Mouse (Mus musculus): Measurements from ENCODE around the gene Eif5a.

- no peak for TF ChIP-seq CTCF (IDR thresholded peaks at IDR 0.05; ENCODE audit: insufficient read depth, low read depth, low read length)
- TF ChIP-seq POLR2A (IDR thresholded peaks at IDR 0.05; ENCODE audit: insufficient read depth, low read depth, low read length): no peak
Measured at GRCm38 (mm10) chr11:69902972-69903371, 18.8 kb downstream of the Eif5a start.

Measured in olfactory bulb, adult 2 months (tissue).